Mouse (Mus musculus) heart, embryonic 14.5 days (tissue): ENCODE data around the gene Tfdp2. TPM values are rescaled to one million over a fixed set of nuclear protein-coding genes. Genes with fewer than 3 reads are reported as not detected.
A peak's percentile ranks its signal among the peaks of the same experiment; 100 is the strongest.

Experiments
- ATAC-seq: fragments of 200-750 bp; cut with Nextera tagmentation; 2 replicates; pipeline ENCODE4 v1.8.0; 2017; ENCODE audit warnings: low read depth, moderate TSS enrichment; ENCODE audit not compliant: insufficient number of reproducible peaks, insufficient read depth, low FRiP score
- H3K27ac ChIP-seq, 2 experiments: fragments of 200-500 bp in 1 of 2; fragments of 300-500 bp in 1 of 2; sonication (generic) in 1 of 2; replicated peaks in 1 of 2; 2 replicates each; pipeline ENCODE4 v1.5.1; 2012 to 2014; ENCODE audit warnings: low read depth in 2 of 2, low read length in 2 of 2, control low read depth in 1 of 2, mild to moderate bottlenecking in 1 of 2, mixed read lengths in 1 of 2; ENCODE audit not compliant: control insufficient read depth in 1 of 2, insufficient read depth in 1 of 2
- H3K27me3 ChIP-seq: fragments of 300-500 bp; sonication (generic); 2 replicates; pipeline ENCODE4 v1.6.1; 2014; ENCODE audit warnings: mild to moderate bottlenecking, low read length, control low read depth; ENCODE audit not compliant: control insufficient read depth, insufficient read depth
- H3K36me3 ChIP-seq: fragments of 300-500 bp; sonication (generic); 2 replicates; pipeline ENCODE4 v1.6.1; 2014; ENCODE audit warnings: mild to moderate bottlenecking, control low read depth, low read length, mixed read lengths; ENCODE audit not compliant: control insufficient read depth, insufficient read depth
- H3K4me1 ChIP-seq, 2 experiments: fragments of 200-500 bp in 1 of 2; fragments of 300-500 bp in 1 of 2; sonication (generic) in 1 of 2; 2 replicates each; pipeline ENCODE4 v1.6.1; 2012 to 2014; ENCODE audit warnings: low read length in 2 of 2, control low read depth in 1 of 2, mixed read lengths in 1 of 2; ENCODE audit not compliant: control insufficient read depth in 2 of 2, insufficient read depth in 2 of 2
- H3K4me2 ChIP-seq: fragments of 300-500 bp; sonication (generic); 2 replicates; pipeline ENCODE4 v1.6.1; 2014; ENCODE audit warnings: mild to moderate bottlenecking, low read length
- H3K4me3 ChIP-seq, 2 experiments: fragments of 200-500 bp in 1 of 2; fragments of 300-500 bp in 1 of 2; sonication (generic) in 1 of 2; 2 replicates each; pipeline ENCODE4 v1.5.1; 2012 to 2014; ENCODE audit warnings: low read length in 2 of 2, mild to moderate bottlenecking in 2 of 2, control low read depth in 1 of 2, low read depth in 1 of 2, moderate library complexity in 1 of 2; ENCODE audit not compliant: control insufficient read depth in 1 of 2, insufficient read depth in 1 of 2
- H3K9ac ChIP-seq: fragments of 300-500 bp; sonication (generic); 2 replicates; pipeline ENCODE4 v1.6.1; 2014; ENCODE audit warnings: mild to moderate bottlenecking, low read length
- H3K9me3 ChIP-seq: fragments of 300-500 bp; sonication (generic); 2 replicates; pipeline ENCODE4 v1.6.1; 2016; ENCODE audit warnings: low read length, control low read depth; ENCODE audit not compliant: control insufficient read depth
- WGBS: fragments of 180-500 bp; shearing (Covaris S2); extraction: QIAGEN DNeasy Blood & Tissue Kit; methylation state at CpG from one replicate; pipeline ENCODE4 v1.1.7; 2014; 5-methylcytosine and 5-hydroxymethylcytosine counted together
- polyA plus RNA-seq: library from polyadenylated mRNA; unstranded; fragments of >200 nt; fragmentation: Nextera tagmentation; extraction: Ambion mirVana; gene quantifications from 2 replicates; pipeline ENCODE4 v1.2.1, GENCODE M21; 2014

The Tfdp2 gene
- polyA plus RNA-seq, 1 experiment from 2014 or later: 38.1 TPM

DNA sequence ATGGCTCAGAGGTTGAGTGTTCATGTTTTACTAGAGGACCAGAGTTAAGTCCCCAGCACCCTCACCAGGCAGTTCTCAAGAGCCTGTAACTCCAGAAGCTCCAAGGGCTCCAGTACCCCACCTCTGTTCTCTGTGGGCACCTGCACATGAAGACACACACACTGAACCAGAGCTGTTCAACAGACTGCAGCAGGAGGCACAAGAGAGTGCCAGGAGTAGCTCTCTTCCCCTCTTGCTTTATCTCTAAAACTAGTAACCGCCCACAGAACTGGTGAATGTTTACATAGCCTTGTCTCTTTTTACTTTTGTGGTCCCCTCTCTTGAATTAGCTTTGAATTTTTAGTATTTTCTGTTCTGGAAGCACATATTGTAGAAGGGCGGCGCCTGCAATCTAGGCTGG lies 11.4 kb downstream of the Tfdp2 start:
- no peak for ATAC-seq
- Histone ChIP-seq H3K36me3 (peaks cover 21% of the 10 kb centered on the region), H3K4me1 (no peaks in the 10 kb centered on the region), H3K4me2 (no peak overlapping the region), H3K9ac (no peak overlapping the region), H3K27me3 (no peaks in the 10 kb centered on the region), H3K4me3 (no peak overlapping the region), H3K9me3 (no peaks in the 10 kb centered on the region), H3K27ac (no peak overlapping the region)
- 86% methylated on average over 3 of the region's 3 CpGs for WGBS

DNA sequence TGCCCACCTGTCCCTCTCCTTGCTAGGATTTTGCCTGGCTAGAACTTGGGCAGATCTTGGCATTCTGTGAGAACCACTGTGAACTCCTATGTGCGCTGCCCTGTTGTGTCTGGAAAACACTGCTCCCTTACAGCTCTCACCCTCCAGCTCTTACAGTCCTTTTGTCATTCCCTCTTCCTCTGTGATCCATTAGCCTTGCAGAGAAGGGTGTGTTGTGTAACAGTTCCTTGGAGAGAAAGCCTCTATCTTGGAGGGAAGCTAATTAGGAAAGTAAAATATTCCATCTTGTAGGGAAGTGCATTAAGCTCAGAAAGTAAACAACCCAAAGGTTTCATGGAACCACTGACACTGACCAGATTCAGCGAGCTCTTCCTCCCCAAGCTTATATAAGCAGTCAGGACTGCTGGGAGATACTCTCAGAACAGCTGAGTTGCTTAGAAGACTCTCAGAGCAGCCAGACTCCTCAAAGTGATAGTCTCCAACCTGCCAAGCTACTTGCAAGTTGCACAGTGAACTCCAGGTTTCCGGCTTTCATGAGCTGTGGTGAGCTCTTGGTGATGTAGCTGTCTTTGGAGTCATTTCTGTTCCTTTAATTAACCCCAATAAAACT lies 17.1 kb downstream of the Tfdp2 start:
- Histone ChIP-seq H3K27ac (peak overlapping the region in 1 of 2 experiments; percentile 14; a peak in 1 of 4 replicates), H3K4me1 (no peaks in the 10 kb centered on the region), H3K27me3 (no peaks in the 10 kb centered on the region), H3K9me3 (no peaks in the 10 kb centered on the region), H3K4me3 (no peak overlapping the region), H3K36me3 (peaks cover 1% of the 10 kb centered on the region; the same call in 1 of the 2 replicates), H3K4me2 (no peak overlapping the region), H3K9ac (no peak overlapping the region)
- no peak for ATAC-seq
- 72% methylated on average over 3 of the region's 3 CpGs for WGBS

- 93% methylated on average over 2 of the region's 2 CpGs for WGBS
- no peaks in the 10 kb centered on the region for H3K27me3 ChIP-seq
- H3K4me1 ChIP-seq: no peaks in the 10 kb centered on the region
- H3K4me3 ChIP-seq: no peak overlapping the region
- H3K4me2 ChIP-seq: no peak overlapping the region
- H3K27ac ChIP-seq: no peak overlapping the region
- no peak for ATAC-seq
- H3K9me3 ChIP-seq: no peaks in the 10 kb centered on the region
- no peak overlapping the region for H3K9ac ChIP-seq
- H3K36me3 ChIP-seq: no peaks in the 10 kb centered on the region
Measured at GRCm38 (mm10) chr9:96214171-96214570, 18.1 kb downstream of the Tfdp2 start.

GRCm38 (mm10) chr9:96217299-96217698 lies 21.2 kb downstream of the Tfdp2 start:
- Histone ChIP-seq H3K4me2 (no peak overlapping the region), H3K9me3 (no peaks in the 10 kb centered on the region), H3K27ac (no peak overlapping the region), H3K36me3 (no peaks in the 10 kb centered on the region), H3K27me3 (no peaks in the 10 kb centered on the region), H3K4me1 (no peaks in the 10 kb centered on the region), H3K4me3 (no peak overlapping the region), H3K9ac (no peak overlapping the region)
- 87% methylated on average over 1 of the region's 1 CpGs for WGBS
- no peak for ATAC-seq

GRCm38 (mm10) chr9:96217799-96218198 lies 21.7 kb downstream of the Tfdp2 start:
- H3K9ac ChIP-seq: no peak overlapping the region
- H3K4me3 ChIP-seq: no peak overlapping the region
- no peaks in the 10 kb centered on the region for H3K9me3 ChIP-seq
- H3K36me3 ChIP-seq: no peaks in the 10 kb centered on the region
- H3K27ac ChIP-seq: no peak overlapping the region
- no peak overlapping the region for H3K4me2 ChIP-seq
- no peaks in the 10 kb centered on the region for H3K4me1 ChIP-seq
- no peaks in the 10 kb centered on the region for H3K27me3 ChIP-seq
- no peak for ATAC-seq

- Histone ChIP-seq H3K4me1 (no peaks in the 10 kb centered on the region), H3K36me3 (no peaks in the 10 kb centered on the region), H3K27me3 (no peaks in the 10 kb centered on the region), H3K4me3 (no peak overlapping the region), H3K9ac (no peak overlapping the region), H3K9me3 (no peaks in the 10 kb centered on the region), H3K4me2 (no peak overlapping the region), H3K27ac (no peak overlapping the region)
- 69% methylated on average over 2 of the region's 2 CpGs for WGBS
- no peak for ATAC-seq
Measured at GRCm38 (mm10) chr9:96219114-96219669, 23.1 kb downstream of the Tfdp2 start.

- Histone ChIP-seq H3K27ac (no peak overlapping the region), H3K27me3 (no peaks in the 10 kb centered on the region)
- ATAC-seq: no peak
Measured at GRCm38 (mm10) chr9:96220419-96220818, 24.3 kb downstream of the Tfdp2 start.

GRCm38 (mm10) chr9:96223302-96223701 lies 27.2 kb downstream of the Tfdp2 start:
- H3K27me3 ChIP-seq: no peaks in the 10 kb centered on the region
- 60% methylated on average over 2 of the region's 2 CpGs for WGBS
- no peaks in the 10 kb centered on the region for H3K9me3 ChIP-seq
- no peak overlapping the region for H3K9ac ChIP-seq
- H3K4me1 ChIP-seq: no peaks in the 10 kb centered on the region
- no peaks in the 10 kb centered on the region for H3K36me3 ChIP-seq
- no peak for ATAC-seq
- no peak overlapping the region for H3K4me2 ChIP-seq
- H3K27ac ChIP-seq: 0 out of 4 replicates have a peak overlapping the region, but pooled peaks of 1 of the 2 experiments have one; percentile 20
- H3K4me3 ChIP-seq: no peak overlapping the region

More at GRCm38 (mm10) chr9:96220419-96220818, 24.3 kb downstream of the Tfdp2 start:
- H3K4me3 ChIP-seq: no peak overlapping the region
- H3K9me3 ChIP-seq: no peaks in the 10 kb centered on the region
- no peaks in the 10 kb centered on the region for H3K4me1 ChIP-seq
- H3K36me3 ChIP-seq: no peaks in the 10 kb centered on the region
- H3K9ac ChIP-seq: no peak overlapping the region
- no peak overlapping the region for H3K4me2 ChIP-seq
